Mouse (Mus musculus): ENCODE data around the gene Hmcn1.

- TF ChIP-seq GATA2 (IDR thresholded peaks at IDR 0.05; ENCODE audit: borderline replicate concordance, low read depth, low read length) (no peak), CTCF (IDR thresholded peaks at IDR 0.05; ENCODE audit: low read depth, low read length) (no peak)
These were observed 37.9 kb upstream of the Hmcn1 start for GRCm38 (mm10) chr1:151031086-151031485.
